Mouse (Mus musculus) A20 (cell line): ENCODE data around the gene Gast.
"Not testable (repeated sequence)": the region's sequence is repeated elsewhere in the genome, so short reads cannot be mapped to it uniquely, and the experiment has no call there.

Experiments
- DNase-seq: peaks from one replicate; pipeline ENCODE4 v3.0.0-alpha.2; 2011; ENCODE audit warnings: low read depth, low spot score

Gast gene

DNA sequence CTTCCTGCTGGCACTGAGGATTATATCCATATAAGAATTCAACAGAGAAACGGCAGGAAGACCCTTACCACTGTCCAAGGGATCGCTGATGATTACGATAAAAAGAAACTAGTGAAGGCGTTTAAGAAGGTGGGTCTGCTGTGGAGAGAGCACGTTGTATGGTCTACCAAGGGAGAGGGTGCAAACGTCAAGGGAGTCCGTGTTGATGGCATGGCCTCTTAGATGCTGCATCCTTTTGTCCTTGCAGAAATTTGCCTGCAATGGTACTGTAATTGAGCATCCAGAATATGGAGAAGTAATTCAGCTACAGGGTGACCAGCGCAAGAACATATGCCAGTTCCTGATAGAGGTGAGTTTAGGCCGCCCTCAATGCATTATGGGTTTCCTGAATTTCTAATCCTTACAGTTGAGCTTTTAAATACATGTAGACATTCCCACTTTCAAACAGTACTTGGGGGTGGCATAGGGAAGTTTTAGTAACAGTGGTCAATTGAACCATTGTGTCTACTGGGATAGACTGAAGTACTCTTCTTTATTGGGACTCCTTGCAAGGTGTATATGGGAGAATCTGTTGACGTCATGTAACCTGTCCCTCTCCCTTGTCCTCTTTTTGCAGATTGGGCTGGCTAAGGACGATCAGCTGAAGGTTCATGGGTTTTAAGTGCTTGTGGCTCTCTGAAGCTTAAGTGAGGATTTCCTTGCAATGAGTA is 13.4 kb upstream of the Gast start:
- DNase-seq, result peak; percentile 19

DNA sequence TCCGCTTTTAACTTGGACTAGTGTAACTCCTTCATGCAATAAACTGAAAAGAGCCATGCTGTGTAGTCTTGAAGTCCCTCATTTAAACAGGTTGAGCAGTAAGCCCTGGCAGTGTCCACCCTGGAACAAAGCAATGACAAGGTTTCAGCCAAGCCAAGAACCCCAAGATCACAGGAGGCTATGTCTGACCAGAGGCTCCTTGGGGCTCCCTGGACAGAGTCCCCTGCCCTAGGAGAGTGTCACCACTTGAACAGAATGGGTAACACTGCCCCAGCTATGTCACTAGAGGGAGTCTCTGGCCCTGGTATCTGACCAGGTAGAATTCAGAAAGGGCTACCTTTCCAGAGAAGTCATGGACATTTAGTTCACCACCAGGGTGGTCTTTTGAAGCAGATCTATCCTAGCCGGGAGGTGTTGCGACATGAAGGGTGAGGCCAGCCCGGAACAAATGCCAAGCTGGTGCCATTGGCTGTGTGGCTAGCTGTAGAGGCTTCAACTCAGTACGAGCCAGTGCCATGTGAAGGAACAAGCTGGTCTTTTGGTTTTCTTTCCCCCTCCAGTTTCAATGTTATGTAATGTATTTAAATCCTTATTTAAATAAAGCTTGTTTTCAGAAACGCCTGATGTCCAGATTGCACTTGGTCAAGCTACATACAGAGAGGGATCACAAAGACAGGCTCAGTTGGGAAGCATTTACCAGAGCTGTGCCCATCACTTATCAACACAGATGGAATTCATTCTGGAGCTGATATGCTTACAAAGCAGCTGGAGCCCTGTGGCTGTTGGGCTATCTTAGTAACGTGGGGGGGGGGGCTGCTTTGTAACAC is 12.5 kb upstream of the Gast start:
- peak; percentile 11 for DNase-seq

DNA sequence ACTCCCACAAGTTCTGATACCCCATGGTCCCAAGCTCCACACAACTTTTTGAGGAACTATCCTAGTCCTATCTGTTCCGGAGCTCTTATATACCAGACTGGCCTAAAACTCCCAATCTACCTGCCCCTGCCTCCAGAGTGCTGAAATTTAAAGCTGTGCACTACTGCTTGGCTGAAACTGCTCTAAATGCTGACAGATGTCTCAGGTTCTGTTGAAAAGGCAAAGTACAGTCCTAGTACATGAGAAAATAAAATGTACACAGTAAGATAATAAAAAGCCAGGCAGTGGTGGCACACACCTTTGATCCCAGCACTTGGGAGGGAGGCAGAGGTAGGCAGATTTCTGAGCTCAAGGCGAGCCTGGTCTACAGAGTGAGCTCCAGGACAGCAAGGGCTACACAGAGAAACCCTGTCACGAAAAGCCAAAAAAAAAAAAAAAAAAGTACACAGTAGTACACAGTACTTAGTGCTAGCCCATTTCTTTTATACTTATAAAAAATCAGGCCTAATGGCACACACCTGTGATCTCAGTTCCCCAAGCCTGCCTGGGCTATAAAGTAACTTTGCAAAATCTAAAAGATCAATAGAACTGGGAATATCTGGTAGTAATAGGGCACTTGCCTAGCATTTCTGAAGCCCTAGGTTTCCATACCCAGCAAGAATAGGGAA is 11.5 kb upstream of the Gast start:
- DNase-seq, result peak; percentile 50

DNA sequence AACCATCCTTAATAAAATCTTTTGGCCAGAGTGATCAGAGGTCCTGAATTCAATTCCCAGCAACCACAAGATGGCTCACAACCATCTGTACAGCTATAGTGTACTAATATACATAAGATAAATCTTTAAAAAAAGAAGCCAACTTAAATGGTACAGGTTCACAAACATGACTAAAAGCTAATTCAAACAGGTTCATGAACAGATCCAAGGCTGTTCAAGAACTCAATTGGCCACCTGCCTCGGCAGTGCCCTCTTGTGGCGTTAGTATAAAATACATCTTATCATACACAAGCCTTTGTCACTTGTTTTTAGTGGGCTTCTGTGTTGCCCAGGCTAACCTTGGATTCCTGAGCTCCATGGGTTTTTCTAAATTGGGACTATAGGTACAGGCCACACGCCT is 10.6 kb upstream of the Gast start:
- peak; percentile 81 for DNase-seq

DNA sequence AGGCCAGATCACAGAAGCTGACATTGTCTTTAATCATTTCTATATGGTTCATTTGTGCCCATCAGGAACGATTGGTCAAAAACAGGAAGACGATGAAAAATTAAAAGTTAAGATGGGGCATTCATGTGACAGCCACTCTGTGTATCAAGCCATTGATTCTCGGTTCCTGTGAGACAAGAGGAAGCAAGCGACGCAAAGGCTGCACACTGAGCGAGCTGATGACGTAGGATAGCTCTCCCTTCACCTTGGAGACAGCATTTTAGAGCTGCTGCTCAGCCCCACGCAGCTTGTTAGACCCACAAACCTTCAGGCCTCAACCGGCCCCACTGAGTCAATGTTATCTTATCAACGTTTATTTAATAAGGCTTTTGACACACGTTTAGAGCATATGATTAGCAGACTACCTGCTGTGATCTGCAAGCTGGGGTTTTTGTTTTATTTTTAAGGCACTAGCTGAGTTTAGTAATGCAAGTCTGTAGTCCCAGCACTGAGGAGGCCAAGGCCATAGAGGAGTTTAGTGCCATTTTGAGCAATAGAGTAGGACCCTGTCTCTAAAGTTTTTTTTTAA is 9.1 kb upstream of the Gast start:
- DNase-seq, result no peak

- no peak for DNase-seq
Observed at GRCm38 (mm10) chr11:100327316-100327715, 6.9 kb upstream of the Gast start.

DNA sequence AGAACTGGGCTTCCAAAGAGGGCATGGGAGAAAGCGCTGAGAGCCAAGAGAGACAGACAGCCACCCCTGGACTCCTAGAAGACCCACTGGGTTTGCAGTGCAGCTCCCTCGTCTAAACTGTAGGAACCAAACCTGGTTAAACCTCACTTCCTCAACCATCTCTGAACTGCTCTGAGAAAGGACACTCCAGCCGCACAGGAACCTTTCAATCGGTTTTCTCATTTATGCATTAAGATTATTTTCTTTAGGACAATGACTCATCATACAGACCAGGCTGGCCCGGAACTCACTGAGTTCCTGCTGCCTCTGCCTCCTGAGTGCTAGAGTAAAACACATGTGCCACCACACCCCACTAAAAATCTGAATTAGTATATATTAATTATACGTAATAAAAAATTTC is 6.4 kb upstream of the Gast start:
- DNase-seq, result no peak

DNA sequence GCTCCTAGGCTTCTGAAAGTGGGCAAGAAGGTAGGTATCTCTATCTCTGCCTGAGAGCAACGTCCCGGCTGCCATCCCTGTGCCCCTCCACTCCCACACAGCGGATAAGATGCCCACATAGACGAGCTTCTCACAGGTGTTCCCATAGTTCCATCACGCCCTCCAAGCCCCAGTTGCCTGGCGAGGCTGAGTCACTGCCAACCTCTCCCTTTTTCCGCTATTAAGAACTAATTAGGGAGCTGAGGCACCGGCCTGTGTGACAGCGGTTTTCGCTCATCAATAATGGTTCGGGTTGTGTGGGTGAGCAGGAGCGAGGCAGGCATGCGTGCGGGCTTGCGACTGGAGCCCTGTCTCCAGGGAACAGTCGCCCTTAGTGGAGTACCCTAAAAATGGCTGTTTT is 4.0 kb upstream of the Gast start:
- DNase-seq, result no peak

DNA sequence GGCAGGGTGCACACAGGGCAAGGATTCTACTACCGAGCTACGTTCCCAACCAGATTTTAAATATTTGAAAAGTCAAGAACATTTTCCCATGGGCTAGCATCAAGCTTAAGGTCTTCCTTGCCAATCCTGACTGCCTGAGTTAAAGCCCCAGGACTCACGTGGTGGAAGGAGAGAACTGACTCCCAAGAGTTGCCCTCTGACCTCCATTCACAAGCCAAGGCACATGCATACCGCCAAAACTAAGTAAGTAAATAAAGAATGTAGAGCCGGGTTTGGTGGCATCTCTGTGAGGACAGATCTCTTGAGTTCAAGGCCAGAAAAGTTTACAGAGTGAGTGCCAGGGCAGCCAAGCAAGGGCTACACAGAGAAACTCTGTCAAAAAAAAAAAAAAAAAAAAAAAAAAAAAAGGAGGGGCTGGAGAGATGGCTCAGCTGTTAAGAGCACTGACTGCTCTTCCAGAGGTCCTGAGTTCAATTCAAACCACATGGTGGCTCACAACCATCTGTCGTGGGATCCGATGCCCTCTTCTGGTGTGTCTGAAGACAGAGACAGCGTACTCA is 3.3 kb upstream of the Gast start:
- DNase-seq, result not testable (repeated sequence)

- no peak for DNase-seq
Observed at GRCm38 (mm10) chr11:100332766-100333515, 1.3 kb upstream of the Gast start.

DNA sequence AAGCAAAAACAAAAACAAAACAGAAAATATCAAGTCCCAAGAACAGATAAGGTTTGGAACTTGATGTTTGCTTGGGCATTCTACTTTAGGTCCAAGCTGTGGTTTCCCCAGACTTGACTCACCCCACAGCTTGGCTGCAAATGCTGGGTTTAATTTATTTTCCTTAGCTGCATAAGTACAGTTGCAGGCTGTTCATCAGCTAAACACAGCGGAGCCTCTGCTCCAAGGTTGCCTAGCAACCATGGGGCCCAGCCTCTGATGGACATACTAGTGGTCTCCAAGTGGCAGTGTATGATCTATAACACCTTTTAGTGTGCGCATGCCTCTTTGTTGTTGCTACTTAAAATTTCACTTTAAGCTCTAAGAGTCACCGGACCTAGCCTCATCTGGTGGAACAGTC is 1.5 kb downstream of the Gast start:
- no peak for DNase-seq

- DNase-seq, result no peak
Observed at GRCm38 (mm10) chr11:100344269-100344668, 10.1 kb downstream of the Gast start.

DNA sequence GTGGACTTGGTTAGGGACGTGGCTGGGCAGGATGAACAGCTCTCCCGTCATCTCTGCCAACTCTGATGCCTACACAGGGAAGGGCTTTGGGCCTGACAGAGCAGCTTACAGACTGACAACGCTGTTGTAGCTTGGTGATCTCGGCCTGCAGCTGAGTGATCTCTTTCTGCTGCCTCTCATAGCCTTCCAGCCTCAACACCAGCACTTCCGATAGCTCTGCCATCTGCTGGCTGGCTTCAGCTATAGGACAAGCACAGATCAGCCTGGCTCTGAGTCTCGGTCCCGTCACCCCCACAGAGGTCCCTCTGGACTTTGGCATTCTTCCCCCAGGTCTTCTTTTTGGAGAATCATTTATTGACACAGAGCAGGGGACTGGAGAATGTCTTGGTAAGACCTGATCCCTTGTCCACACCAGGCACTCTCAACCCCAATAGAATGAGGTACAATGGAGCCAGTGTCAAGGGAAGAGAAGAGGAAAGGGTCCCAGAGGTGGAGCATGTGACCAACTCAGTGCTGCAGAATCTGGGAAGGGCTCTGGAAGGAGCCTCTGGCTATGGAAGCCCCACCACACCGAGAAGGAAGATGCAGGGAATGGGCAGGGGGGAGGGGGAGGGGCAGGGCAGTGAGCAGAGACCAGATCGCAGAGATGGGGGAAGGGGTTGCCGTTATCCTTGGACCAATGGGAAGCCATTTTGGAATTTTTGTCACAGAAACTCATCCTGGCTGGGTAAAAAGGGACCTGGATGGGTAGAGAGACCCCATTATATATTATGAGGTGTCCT is 18.1 kb downstream of the Gast start:
- peak; percentile 31 for DNase-seq

DNA sequence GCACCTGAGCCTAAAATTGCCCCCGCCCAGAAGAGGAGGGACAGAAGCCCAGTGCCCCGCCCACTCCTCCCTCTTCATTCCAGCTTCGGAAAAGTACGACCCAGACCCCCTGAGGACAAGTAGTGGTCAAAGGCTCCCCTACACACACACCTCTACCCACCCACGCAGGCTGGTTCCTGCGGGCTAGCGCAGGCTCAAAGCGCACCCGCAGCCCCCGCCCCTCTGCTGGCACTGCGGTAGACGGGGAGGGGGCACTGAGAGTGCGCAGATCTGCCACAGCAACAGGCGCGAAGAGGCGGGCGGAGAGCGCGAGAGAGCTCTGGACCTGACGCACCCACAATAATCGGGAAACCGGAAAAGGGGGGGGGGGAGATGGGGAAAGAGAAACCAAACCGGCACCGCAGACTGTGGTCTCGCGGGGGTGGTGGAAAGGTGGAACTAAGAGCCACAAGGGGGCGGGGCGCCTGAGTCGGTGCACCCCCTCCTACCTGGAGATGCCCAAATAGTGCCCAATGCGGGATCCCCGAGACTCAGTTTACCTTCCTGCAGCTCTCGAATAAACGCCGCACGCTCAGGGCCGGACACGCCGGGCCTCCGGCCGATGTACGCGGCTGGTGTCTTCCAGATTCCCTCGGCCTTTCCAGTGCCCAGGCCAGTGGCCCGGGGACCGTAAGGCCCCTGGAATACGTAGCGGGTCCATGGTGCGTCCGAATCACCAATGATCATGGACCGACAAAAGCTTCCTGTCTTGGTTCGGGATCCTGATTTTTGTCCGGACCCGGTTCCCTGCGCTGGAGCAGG is 21.1 kb downstream of the Gast start:
- peak; percentile 65 for DNase-seq

DNA sequence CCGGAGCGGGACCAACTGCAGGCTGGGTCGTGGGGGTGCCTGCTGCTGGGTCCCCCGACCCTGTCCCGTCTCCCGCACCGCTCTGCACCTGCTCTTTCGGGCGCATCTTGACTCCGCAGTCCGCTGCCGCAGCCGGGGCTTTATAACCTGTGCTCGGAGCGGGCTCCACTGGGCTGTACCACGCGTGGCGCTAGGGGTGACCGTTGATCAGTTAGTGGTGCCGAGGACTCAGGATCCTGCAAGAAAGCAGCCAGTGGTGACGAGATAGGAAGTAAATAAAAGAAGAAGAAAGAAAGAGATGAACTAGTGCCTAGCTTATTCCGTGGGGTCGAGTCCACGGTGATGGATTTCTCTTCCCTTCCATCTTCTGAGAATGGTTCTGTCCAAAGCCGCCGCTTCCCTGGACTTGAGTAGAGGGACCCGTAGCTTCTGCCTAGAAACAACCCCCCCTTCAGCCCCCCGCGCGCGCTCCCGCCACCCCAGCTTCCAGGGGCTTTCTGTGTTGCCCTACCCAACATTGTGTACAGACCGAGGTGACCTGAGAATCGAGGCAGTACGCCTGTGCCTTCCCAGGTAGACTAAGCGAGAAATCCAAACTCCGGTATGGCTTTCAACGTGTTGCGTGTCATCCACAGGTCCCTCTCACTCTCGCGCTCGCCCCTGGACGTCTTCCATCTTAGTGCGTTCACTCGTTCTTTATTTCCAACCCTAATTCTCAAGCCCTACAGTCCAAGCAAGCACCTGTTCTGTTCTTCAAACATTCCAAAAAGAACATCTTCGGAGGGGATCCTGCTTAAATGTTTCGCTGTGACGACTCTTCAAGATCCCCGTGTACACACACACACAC is 22.0 kb downstream of the Gast start, which contains the start of gene Hap1:
Gene Hap1 (minus strand): TSS at position 157 of the 847 bp plus-strand sequence.
- peak; percentile 84 for DNase-seq

- DNase-seq, result peak; percentile 20
Observed at GRCm38 (mm10) chr11:100356819-100357211, 22.6 kb downstream of the Gast start.

DNA sequence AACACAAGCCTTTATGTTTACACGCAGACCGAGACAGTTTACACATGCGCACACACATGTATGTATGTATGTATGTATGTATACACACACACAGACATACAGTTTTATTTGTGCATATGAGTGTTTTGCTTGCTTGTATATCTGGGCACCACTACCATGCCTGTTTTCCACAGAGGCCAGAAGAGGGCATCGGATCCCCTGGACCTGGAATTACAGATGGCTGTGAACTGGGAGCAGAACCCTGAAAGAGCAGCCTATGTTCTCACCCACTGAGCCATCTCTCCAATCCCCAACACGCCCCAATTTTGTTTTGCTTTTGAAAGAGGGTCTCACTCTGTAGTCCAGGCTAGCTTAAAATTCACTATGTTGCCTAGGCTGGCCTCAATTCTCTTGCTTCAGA is 23.2 kb downstream of the Gast start:
- no peak for DNase-seq

DNA sequence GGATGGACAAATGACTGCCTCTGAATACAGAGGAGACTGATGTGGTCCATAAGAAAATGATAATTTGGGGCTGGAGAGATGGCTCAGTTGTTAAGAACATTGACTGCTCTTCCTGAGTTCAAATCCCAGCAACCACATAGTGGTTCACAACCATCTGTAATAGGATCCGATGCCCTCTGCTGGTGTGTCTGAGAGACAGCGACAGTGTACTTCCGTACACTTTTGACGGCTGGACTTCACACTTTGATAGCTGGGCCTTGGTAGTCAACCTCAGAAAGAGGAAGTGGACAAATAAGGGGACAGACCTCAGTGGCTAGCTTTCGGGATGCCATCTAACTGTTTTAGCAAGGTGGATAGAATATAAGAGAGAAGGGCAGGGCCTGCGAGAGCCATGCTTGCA is 26.0 kb downstream of the Gast start:
- peak; percentile 21 for DNase-seq
